Mouse (Mus musculus): ENCODE results near the gene Adck1. TPM values are rescaled to one million over a fixed set of nuclear protein-coding genes. Genes with fewer than 3 reads are reported as not detected.
"Not testable (repeated sequence)": the region's sequence is repeated elsewhere in the genome, so short reads cannot be mapped to it uniquely, and the experiment has no call there.

Gene Adck1
- polyA plus RNA-seq, 1 experiment from 2014 or later, result 12.7 TPM

DNA sequence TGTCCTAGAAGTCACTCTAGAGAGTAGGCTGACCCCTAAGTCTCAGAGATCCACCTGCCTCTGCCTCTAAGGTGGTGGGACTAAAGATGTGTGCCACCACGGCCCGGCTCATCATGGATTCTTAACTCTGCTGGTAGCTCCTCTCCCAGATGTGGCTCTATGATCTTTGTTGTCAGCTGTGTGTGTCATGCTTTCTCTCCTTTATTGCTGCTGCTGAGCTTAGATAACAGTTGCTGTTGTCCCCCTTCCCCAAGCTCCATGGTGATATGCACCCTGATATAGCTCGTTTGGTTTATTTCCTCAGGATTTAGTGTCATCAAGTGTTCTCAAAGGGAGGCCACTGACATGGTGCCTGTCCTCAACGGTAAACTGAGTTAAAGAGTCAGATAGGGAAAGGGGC, 9.3 kb downstream of the Adck1 start:
- not testable (repeated sequence) for H3K27ac ChIP-seq (ENCODE audit: low read depth, low read length); H3K4me3 ChIP-seq (ENCODE audit: low read depth, low read length); H3K36me3 ChIP-seq (ENCODE audit: control insufficient read depth, insufficient read depth, low read length); H3K9me3 ChIP-seq (ENCODE audit: control insufficient read depth, low read length); ATAC-seq (ENCODE audit: low FRiP score); H3K27me3 ChIP-seq (ENCODE audit: control insufficient read depth, insufficient read depth, low read length); H3K4me2 ChIP-seq; H3K9ac ChIP-seq (ENCODE audit: low read length); DNase-seq (ENCODE audit: low spot score, missing footprints); H3K4me1 ChIP-seq (ENCODE audit: control insufficient read depth, insufficient read depth, low read length)
- WGBS, result 83% methylated on average over 4 of the region's 4 CpGs

- whole genome bisulfite sequencing, result 9% methylated on average over 1 of the region's 1 CpGs
- H3K4me3 ChIP-seq (ENCODE audit: low read depth, low read length); H3K27me3 ChIP-seq (ENCODE audit: control insufficient read depth, insufficient read depth, low read length); H3K9ac ChIP-seq (ENCODE audit: low read length); H3K4me2 ChIP-seq; H3K27ac ChIP-seq (ENCODE audit: low read depth, low read length); ATAC-seq (ENCODE audit: low FRiP score); H3K36me3 ChIP-seq (ENCODE audit: control insufficient read depth, insufficient read depth, low read length); DNase-seq (ENCODE audit: low spot score, missing footprints); H3K4me1 ChIP-seq (ENCODE audit: control insufficient read depth, insufficient read depth, low read length); H3K9me3 ChIP-seq (ENCODE audit: control insufficient read depth, low read length): not testable (repeated sequence)
Observed at GRCm38 (mm10) chr12:88370321-88370720, 10.0 kb downstream of the Adck1 start.

DNA sequence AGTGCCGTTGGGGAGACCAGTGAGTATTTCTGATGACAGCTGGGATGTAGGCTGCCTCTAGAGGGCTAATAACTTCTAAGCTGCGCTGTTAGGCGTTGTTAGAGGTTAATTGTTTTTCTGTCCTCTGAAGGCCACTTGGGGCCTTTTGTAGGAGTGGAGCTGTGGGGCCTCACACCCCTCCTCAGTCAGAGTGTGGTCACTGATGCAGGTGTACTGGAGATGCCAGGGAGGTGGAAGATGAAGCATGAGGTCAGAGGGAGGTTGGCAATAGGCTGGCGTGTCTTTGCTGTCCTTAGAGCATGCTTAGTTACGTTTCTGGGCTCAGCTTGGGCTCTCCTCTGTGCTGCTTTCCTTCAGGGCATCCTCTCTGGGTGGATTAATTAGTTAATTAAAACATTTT, 11.7 kb downstream of the Adck1 start:
- no peak overlapping the region for H3K9ac ChIP-seq (ENCODE audit: low read length)
- no peaks in the 10 kb centered on the region for H3K27me3 ChIP-seq (ENCODE audit: control insufficient read depth, insufficient read depth, low read length)
- H3K27ac ChIP-seq (ENCODE audit: low read depth, low read length), result no peak overlapping the region
- H3K4me1 ChIP-seq (ENCODE audit: control insufficient read depth, insufficient read depth, low read length), result no peaks in the 10 kb centered on the region
- no peaks in the 10 kb centered on the region for H3K36me3 ChIP-seq (ENCODE audit: control insufficient read depth, insufficient read depth, low read length)
- DNase-seq (ENCODE audit: low spot score, missing footprints), result no peak
- ATAC-seq (ENCODE audit: low FRiP score), result 0 out of 2 replicates have a peak, but pooled peaks have one; percentile 19
- no peaks in the 10 kb centered on the region for H3K9me3 ChIP-seq (ENCODE audit: control insufficient read depth, low read length)
- H3K4me2 ChIP-seq, result no peak overlapping the region
- H3K4me3 ChIP-seq (ENCODE audit: low read depth, low read length), result no peak overlapping the region
- WGBS, result 88% methylated on average over 5 of the region's 5 CpGs

DNA sequence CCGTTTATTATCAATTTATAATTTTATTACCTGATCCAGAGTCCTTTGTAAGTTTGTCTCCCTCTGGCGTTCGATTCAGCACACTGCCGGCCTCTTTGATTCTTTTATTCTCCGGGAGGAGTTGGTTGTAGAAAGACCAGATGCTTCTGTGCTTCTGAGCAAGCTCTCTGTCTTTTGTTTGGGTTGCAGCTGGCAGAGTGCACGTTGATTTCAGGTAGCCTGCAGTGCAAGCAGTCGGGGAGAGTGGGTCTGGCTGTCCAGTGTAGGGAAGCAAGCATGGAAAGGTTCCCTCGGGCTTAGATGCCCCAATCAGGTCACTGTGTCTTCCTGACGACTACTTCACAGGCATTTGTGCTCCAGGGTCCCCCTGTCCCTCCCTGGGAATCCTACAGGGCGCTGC, 16.5 kb downstream of the Adck1 start:
- Histone ChIP-seq H3K36me3 (ENCODE audit: control insufficient read depth, insufficient read depth, low read length) (no peaks in the 10 kb centered on the region), H3K4me1 (ENCODE audit: control insufficient read depth, insufficient read depth, low read length) (no peaks in the 10 kb centered on the region), H3K27me3 (ENCODE audit: control insufficient read depth, insufficient read depth, low read length) (no peaks in the 10 kb centered on the region), H3K9me3 (ENCODE audit: control insufficient read depth, low read length) (no peaks in the 10 kb centered on the region), H3K27ac (ENCODE audit: low read depth, low read length) (no peak overlapping the region), H3K4me2 (no peak overlapping the region), H3K9ac (ENCODE audit: low read length) (no peak overlapping the region), H3K4me3 (ENCODE audit: low read depth, low read length) (no peak overlapping the region)
- 44% methylated on average over 10 of the region's 10 CpGs for WGBS
- ATAC-seq (ENCODE audit: low FRiP score) (peak; percentile 14; the same call in 1 of the 2 replicates), DNase-seq (ENCODE audit: low spot score, missing footprints) (peak; percentile 90)

DNA sequence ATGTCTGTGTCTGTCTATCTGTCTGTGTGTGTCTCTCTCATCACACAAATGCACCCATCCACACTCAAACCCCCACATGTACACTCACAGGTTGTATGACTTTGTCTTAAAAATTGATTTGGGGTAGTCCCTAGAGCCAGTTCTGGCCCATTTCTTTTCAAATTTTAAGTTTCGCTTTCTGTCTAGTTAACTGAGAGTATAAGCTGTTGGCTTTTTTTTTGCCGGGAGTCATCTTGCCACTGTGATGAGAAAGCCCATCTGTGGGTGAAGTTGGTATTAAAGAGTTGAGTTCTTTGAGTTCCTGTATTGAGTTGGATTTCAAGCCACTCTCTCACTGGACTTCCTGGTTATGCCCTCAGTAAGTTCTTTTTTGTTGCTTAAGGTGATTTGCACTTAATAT, 17.9 kb downstream of the Adck1 start:
- Histone ChIP-seq H3K27ac (ENCODE audit: low read depth, low read length) (no peak overlapping the region), H3K36me3 (ENCODE audit: control insufficient read depth, insufficient read depth, low read length) (no peaks in the 10 kb centered on the region), H3K27me3 (ENCODE audit: control insufficient read depth, insufficient read depth, low read length) (no peaks in the 10 kb centered on the region), H3K4me1 (ENCODE audit: control insufficient read depth, insufficient read depth, low read length) (no peaks in the 10 kb centered on the region), H3K4me2 (no peak overlapping the region), H3K9ac (ENCODE audit: low read length) (no peak overlapping the region), H3K9me3 (ENCODE audit: control insufficient read depth, low read length) (no peaks in the 10 kb centered on the region), H3K4me3 (ENCODE audit: low read depth, low read length) (no peak overlapping the region)
- WGBS, result 85% methylated on average over 2 of the region's 2 CpGs
- DNase-seq (ENCODE audit: low spot score, missing footprints) (no peak), ATAC-seq (ENCODE audit: low FRiP score) (no peak)

DNA sequence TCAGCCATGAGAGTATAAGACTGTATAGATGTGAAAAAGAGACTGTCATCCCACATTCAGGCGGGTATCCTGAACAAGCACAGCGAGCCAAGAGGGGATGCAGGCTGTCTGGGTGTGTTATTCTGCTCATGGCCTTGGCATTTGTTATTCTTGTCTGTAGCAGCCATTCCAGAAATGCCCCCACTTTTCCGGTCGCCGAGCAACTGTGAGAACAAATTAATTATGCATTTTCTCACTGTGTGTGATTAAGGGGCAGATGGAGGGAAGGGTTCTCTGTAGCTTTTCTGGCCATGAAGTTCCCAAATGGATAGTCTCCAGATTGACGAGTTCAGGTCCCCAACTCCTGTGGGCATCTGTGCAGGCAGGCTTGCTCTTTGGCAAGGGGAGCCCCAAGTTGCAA, 28.5 kb downstream of the Adck1 start:
- Histone ChIP-seq H3K36me3 (ENCODE audit: control insufficient read depth, insufficient read depth, low read length) (no peaks in the 10 kb centered on the region), H3K27me3 (ENCODE audit: control insufficient read depth, insufficient read depth, low read length) (no peaks in the 10 kb centered on the region), H3K4me3 (ENCODE audit: low read depth, low read length) (no peak overlapping the region), H3K4me2 (no peak overlapping the region), H3K9ac (ENCODE audit: low read length) (no peak overlapping the region), H3K9me3 (ENCODE audit: control insufficient read depth, low read length) (no peaks in the 10 kb centered on the region), H3K4me1 (ENCODE audit: control insufficient read depth, insufficient read depth, low read length) (no peaks in the 10 kb centered on the region), H3K27ac (ENCODE audit: low read depth, low read length) (no peak overlapping the region)
- ATAC-seq (ENCODE audit: low FRiP score) (no peak), DNase-seq (ENCODE audit: low spot score, missing footprints) (no peak)
- 78% methylated on average over 6 of the region's 6 CpGs for WGBS

GRCm38 (mm10) chr12:88398658-88399057, 38.3 kb downstream of the Adck1 start:
- Histone ChIP-seq H3K9me3 (ENCODE audit: control insufficient read depth, low read length) (no peaks in the 10 kb centered on the region), H3K4me1 (ENCODE audit: control insufficient read depth, insufficient read depth, low read length) (no peaks in the 10 kb centered on the region), H3K9ac (ENCODE audit: low read length) (no peak overlapping the region), H3K4me3 (ENCODE audit: low read depth, low read length) (no peak overlapping the region), H3K27me3 (ENCODE audit: control insufficient read depth, insufficient read depth, low read length) (no peaks in the 10 kb centered on the region), H3K27ac (ENCODE audit: low read depth, low read length) (no peak overlapping the region), H3K36me3 (ENCODE audit: control insufficient read depth, insufficient read depth, low read length) (no peaks in the 10 kb centered on the region), H3K4me2 (no peak overlapping the region)
- DNase-seq (ENCODE audit: low spot score, missing footprints) (no peak), ATAC-seq (ENCODE audit: low FRiP score) (no peak)
- WGBS, result 90% methylated on average over 1 of the region's 1 CpGs

DNA sequence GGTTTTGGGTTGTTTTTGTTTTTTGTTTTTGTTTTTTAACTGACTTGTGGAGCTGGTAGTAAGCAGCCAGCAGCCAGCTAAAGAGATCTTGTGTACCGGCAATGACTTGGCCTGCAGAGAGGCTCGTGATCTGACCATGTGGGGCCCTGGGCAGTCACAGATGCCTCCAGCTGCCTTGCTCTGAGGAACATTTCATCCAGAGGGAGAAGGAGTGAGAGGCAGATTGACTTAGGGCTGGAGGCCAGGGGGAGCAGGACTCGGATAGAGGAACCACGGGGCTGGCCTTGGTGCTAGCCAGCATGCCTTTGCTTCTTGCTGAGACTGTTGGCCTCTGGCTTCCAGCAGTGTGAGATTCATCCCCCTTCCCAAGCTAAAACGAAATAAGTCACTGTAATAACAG, 43.2 kb downstream of the Adck1 start:
- Histone ChIP-seq H3K9ac (ENCODE audit: low read length) (no peak overlapping the region), H3K4me1 (ENCODE audit: control insufficient read depth, insufficient read depth, low read length) (no peaks in the 10 kb centered on the region), H3K9me3 (ENCODE audit: control insufficient read depth, low read length) (no peaks in the 10 kb centered on the region), H3K4me2 (no peak overlapping the region), H3K27me3 (ENCODE audit: control insufficient read depth, insufficient read depth, low read length) (no peaks in the 10 kb centered on the region), H3K4me3 (ENCODE audit: low read depth, low read length) (no peak overlapping the region), H3K27ac (ENCODE audit: low read depth, low read length) (no peak overlapping the region), H3K36me3 (ENCODE audit: control insufficient read depth, insufficient read depth, low read length) (no peaks in the 10 kb centered on the region)
- ATAC-seq (ENCODE audit: low FRiP score), result no peak
- no peak for DNase-seq (ENCODE audit: low spot score, missing footprints)
- 63% methylated on average over 5 of the region's 5 CpGs for WGBS

DNA sequence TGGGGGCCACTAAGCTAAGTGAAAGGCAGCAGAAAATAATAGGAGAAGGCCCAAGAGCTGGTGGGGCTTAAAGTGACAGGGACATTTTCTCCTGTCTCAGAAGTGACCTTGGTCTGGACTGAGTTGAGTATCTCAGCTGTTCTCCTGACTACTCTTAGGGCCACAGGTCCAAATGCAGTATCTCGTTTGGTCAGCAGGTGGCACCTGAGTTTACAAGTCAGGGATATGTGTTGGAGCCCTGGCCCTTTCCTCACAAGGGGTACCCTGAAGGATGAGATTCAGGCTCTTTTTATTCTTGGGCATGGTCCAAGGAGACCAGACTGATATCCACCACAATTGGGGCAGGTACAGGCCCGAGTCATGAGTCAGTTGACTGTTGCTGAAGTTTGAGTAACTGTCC, 44.8 kb downstream of the Adck1 start:
- Histone ChIP-seq H3K9me3 (ENCODE audit: control insufficient read depth, low read length) (no peaks in the 10 kb centered on the region), H3K27me3 (ENCODE audit: control insufficient read depth, insufficient read depth, low read length) (no peaks in the 10 kb centered on the region), H3K4me1 (ENCODE audit: control insufficient read depth, insufficient read depth, low read length) (no peaks in the 10 kb centered on the region), H3K9ac (ENCODE audit: low read length) (no peak overlapping the region), H3K4me3 (ENCODE audit: low read depth, low read length) (no peak overlapping the region), H3K4me2 (no peak overlapping the region), H3K27ac (ENCODE audit: low read depth, low read length) (no peak overlapping the region), H3K36me3 (ENCODE audit: control insufficient read depth, insufficient read depth, low read length) (no peaks in the 10 kb centered on the region)
- 32% methylated on average over 2 of the region's 2 CpGs for WGBS
- ATAC-seq (ENCODE audit: low FRiP score) (no peak), DNase-seq (ENCODE audit: low spot score, missing footprints) (peak; percentile 96)

DNA sequence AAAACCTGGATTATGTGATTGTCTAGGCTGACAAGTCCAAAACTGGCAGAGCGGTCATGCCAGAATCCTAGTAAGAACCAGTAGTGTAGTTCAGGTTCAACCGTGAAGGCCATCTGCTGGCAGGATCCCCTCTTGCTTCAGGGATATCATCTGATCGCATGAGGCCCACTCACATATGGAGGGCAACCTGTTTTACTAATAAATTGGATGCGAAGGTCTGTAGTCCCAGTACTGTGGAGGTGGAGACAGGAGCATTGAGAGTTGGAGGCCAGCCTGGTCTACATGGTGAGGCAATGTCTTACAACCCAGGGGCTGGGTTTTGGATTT, 47.6 kb downstream of the Adck1 start:
- no peak overlapping the region for H3K9ac ChIP-seq (ENCODE audit: low read length)
- WGBS, result 94% methylated on average over 4 of the region's 4 CpGs
- no peaks in the 10 kb centered on the region for H3K9me3 ChIP-seq (ENCODE audit: control insufficient read depth, low read length)
- no peak overlapping the region for H3K4me2 ChIP-seq
- H3K4me3 ChIP-seq (ENCODE audit: low read depth, low read length), result no peak overlapping the region
- no peaks in the 10 kb centered on the region for H3K27me3 ChIP-seq (ENCODE audit: control insufficient read depth, insufficient read depth, low read length)
- no peaks in the 10 kb centered on the region for H3K36me3 ChIP-seq (ENCODE audit: control insufficient read depth, insufficient read depth, low read length)
- ATAC-seq (ENCODE audit: low FRiP score), result no peak
- no peak overlapping the region for H3K27ac ChIP-seq (ENCODE audit: low read depth, low read length)
- no peaks in the 10 kb centered on the region for H3K4me1 ChIP-seq (ENCODE audit: control insufficient read depth, insufficient read depth, low read length)
- no peak for DNase-seq (ENCODE audit: low spot score, missing footprints)
